30 mouse cellular contexts compared by ENCODE assay signal in the genomic region with DNA sequence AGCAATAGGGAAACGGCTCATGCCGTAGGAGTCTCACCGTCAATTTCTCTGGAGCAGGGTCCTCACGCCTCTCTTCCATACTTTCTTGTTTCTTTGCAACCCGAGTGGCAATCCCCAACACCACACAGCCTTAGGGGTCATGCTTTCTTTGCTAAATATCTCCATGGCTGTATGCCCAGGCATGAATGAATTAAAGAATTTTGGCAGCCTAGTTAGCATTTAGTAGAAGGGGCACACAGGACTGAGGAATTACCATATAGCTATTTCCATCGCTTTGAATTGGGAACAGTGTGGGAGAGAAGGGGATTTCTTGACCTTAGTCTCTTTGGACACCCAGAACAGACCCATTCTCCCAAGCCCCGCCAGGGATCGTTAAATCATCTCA.
A peak's percentile ranks its signal among the peaks of the same experiment; 100 is the strongest.
DNase-seq lines count a peak whose midpoint lies in the region; ATAC-seq and TF ChIP-seq lines count a peak whose summit lies in the region.
"Had no signal": no experiment of that assay in that cellular context is flagged by ENCODE, and none has a peak within 500 bp of the region (broad histone marks: within the 10 kb centered on the region; RNA-seq: fewer than 3 reads in every experiment).

No protein-coding gene starts in this region.

- no peak for TF ChIP-seq CTCF in hindbrain, postnatal 0 days (IDR thresholded peaks at IDR 0.05; ENCODE audit: low read depth)

- ATAC-seq in hindbrain, postnatal 0 days: no peak
- ATAC-seq in hindbrain, embryonic 14.5 days (ENCODE audit: low FRiP score): no peak
- ATAC-seq in midbrain, embryonic 14.5 days (ENCODE audit: low FRiP score, low TSS enrichment): no peak
- ATAC-seq in midbrain, embryonic 11.5 days (ENCODE audit: low FRiP score): no peak
- ATAC-seq: hindbrain, embryonic 16.5 days; intestine, embryonic 15.5 days had no signal

- H3K27me3 ChIP-seq in hindbrain, postnatal 0 days (ENCODE audit: insufficient read depth, low read length): no peaks in the 10 kb centered on the region
- H3K27me3 ChIP-seq in hindbrain, embryonic 14.5 days (ENCODE audit: control insufficient read depth, insufficient read depth, low read length): no peaks in the 10 kb centered on the region
- H3K27me3 ChIP-seq in midbrain, embryonic 14.5 days (ENCODE audit: control insufficient read depth, insufficient read depth, low read length): no peaks in the 10 kb centered on the region
- H3K27me3 ChIP-seq in midbrain, embryonic 11.5 days (ENCODE audit: control insufficient read depth, insufficient read depth, low read length): no peaks in the 10 kb centered on the region
- H3K27me3 ChIP-seq in embryonic facial prominence, embryonic 10.5 days (replicated peaks; ENCODE audit: low read depth, poor library complexity, severe bottlenecking): no peaks in the 10 kb centered on the region
- H3K27me3 ChIP-seq: forebrain, embryonic 12.5 days; heart, embryonic 12.5 days; intestine, embryonic 15.5 days; neural tube, embryonic 15.5 days had no signal

- no peaks in the 10 kb centered on the region for H3K9me3 ChIP-seq in hindbrain, postnatal 0 days (ENCODE audit: low read length)
- no peaks in the 10 kb centered on the region for H3K9me3 ChIP-seq in hindbrain, embryonic 14.5 days (ENCODE audit: control insufficient read depth, low read length)
- H3K9me3 ChIP-seq in midbrain, embryonic 14.5 days (ENCODE audit: control insufficient read depth, low read length): no peaks in the 10 kb centered on the region
- no peaks in the 10 kb centered on the region for H3K9me3 ChIP-seq in midbrain, embryonic 11.5 days (ENCODE audit: control insufficient read depth, low read length)
- H3K9me3 ChIP-seq in embryonic facial prominence, embryonic 10.5 days: no peaks in the 10 kb centered on the region
- H3K9me3 ChIP-seq: embryonic facial prominence, embryonic 12.5 days; forebrain, embryonic 12.5 days; heart, embryonic 12.5 days; intestine, embryonic 15.5 days; neural tube, embryonic 15.5 days had no signal

- H3K4me1 ChIP-seq in hindbrain, postnatal 0 days (ENCODE audit: insufficient read depth, low read length): no peaks in the 10 kb centered on the region
- 0 out of 2 replicates have a peak, but pooled peaks cover 13% of the 10 kb centered on the region for H3K4me1 ChIP-seq in hindbrain, embryonic 14.5 days (replicated peaks; ENCODE audit: control insufficient read depth, insufficient read depth, low read length)
- 0 out of 2 replicates have a peak, but pooled peaks cover 6% of the 10 kb centered on the region for H3K4me1 ChIP-seq in midbrain, embryonic 14.5 days (ENCODE audit: control insufficient read depth, insufficient read depth, low read length)
- peaks cover 9% of the 10 kb centered on the region; the same call in 1 of the 2 replicates for H3K4me1 ChIP-seq in midbrain, embryonic 11.5 days (ENCODE audit: control insufficient read depth, insufficient read depth, low read length)
- peaks cover 42% of the 10 kb centered on the region for H3K4me1 ChIP-seq in embryonic facial prominence, embryonic 10.5 days
- H3K4me1 ChIP-seq: heart, embryonic 12.5 days; intestine, embryonic 15.5 days had no signal

- H3K4me3 ChIP-seq in hindbrain, postnatal 0 days (ENCODE audit: low read length): no peak overlapping the region
- H3K4me3 ChIP-seq in hindbrain, embryonic 14.5 days (replicated peaks; ENCODE audit: low read length): no peak overlapping the region
- no peak overlapping the region for H3K4me3 ChIP-seq in midbrain, embryonic 14.5 days (replicated peaks; ENCODE audit: low read depth, low read length)
- H3K4me3 ChIP-seq in midbrain, embryonic 11.5 days (ENCODE audit: low read depth, low read length): no peak overlapping the region
- no peak overlapping the region for H3K4me3 ChIP-seq in embryonic facial prominence, embryonic 10.5 days
- H3K4me3 ChIP-seq: embryonic facial prominence, embryonic 12.5 days; forebrain, embryonic 12.5 days; gastrocnemius, adult 2 months; heart, adult 2 months; heart, embryonic 12.5 days; intestine, embryonic 15.5 days; neural tube, embryonic 15.5 days had no signal

- peak; percentile 24 for DNase-seq in hindbrain, postnatal 0 days (ENCODE audit: low spot score)
- DNase-seq in hindbrain, embryonic 14.5 days (ENCODE audit: low spot score): no peak
- peak; percentile 13 for DNase-seq in midbrain, embryonic 14.5 days
- DNase-seq in midbrain, embryonic 11.5 days (ENCODE audit: low spot score, missing footprints): no peak
- no peak for DNase-seq in embryonic facial prominence, embryonic 10.5 days (ENCODE audit: low spot score)
- DNase-seq in right cerebral cortex, postnatal 4 days: no peak
- no peak for DNase-seq in embryo, embryonic 10.5 days (ENCODE audit: low spot score)
- DNase-seq: adrenal gland, adult 8-10 months; B cell, adult 2 months; cerebellum, adult 8-10 months; cerebellum, postnatal 25 days; gastrocnemius, adult 2 months; heart, postnatal 4 days; layer of hippocampus, postnatal 36 days; left cerebral cortex, postnatal 4 days; liver; lung, adult 2 months; lung, postnatal 10 days; retina, postnatal 1 day; right cerebral cortex, postnatal 14 days; thymus, postnatal 25 days had no signal

- H3K27ac ChIP-seq in hindbrain, postnatal 0 days: no peak overlapping the region
- H3K27ac ChIP-seq in hindbrain, embryonic 14.5 days: no peak overlapping the region
- H3K27ac ChIP-seq in midbrain, embryonic 14.5 days (replicated peaks; ENCODE audit: low read depth, low read length): no peak overlapping the region
- H3K27ac ChIP-seq in midbrain, embryonic 11.5 days (ENCODE audit: low read depth, low read length): no peak overlapping the region
- H3K27ac ChIP-seq in embryonic facial prominence, embryonic 10.5 days (replicated peaks): peak overlapping the region; percentile 57
- H3K27ac ChIP-seq: embryonic facial prominence, embryonic 12.5 days; forebrain, embryonic 12.5 days; heart, adult 2 months; intestine, embryonic 15.5 days; kidney, postnatal 0 days; liver, embryonic 14.5 days; neural tube, embryonic 15.5 days had no signal

- no peak overlapping the region for H3K9ac ChIP-seq in hindbrain, postnatal 0 days (replicated peaks; ENCODE audit: low read length)
- H3K9ac ChIP-seq in hindbrain, embryonic 14.5 days: no peak overlapping the region
- H3K9ac ChIP-seq in midbrain, embryonic 14.5 days (replicated peaks; ENCODE audit: low read length): no peak overlapping the region
- H3K9ac ChIP-seq in midbrain, embryonic 11.5 days (ENCODE audit: low read length): no peak overlapping the region
- H3K9ac ChIP-seq: embryonic facial prominence, embryonic 12.5 days; forebrain, embryonic 12.5 days; heart, embryonic 12.5 days; intestine, embryonic 15.5 days; liver, embryonic 14.5 days; neural tube, embryonic 15.5 days had no signal

- H3K36me3 ChIP-seq in hindbrain, postnatal 0 days (ENCODE audit: insufficient read depth, low read length): no peaks in the 10 kb centered on the region
- H3K36me3 ChIP-seq in hindbrain, embryonic 14.5 days (replicated peaks; ENCODE audit: control insufficient read depth, insufficient read depth): no peaks in the 10 kb centered on the region
- no peaks in the 10 kb centered on the region for H3K36me3 ChIP-seq in midbrain, embryonic 14.5 days (ENCODE audit: control insufficient read depth, insufficient read depth, low read length)
- H3K36me3 ChIP-seq in midbrain, embryonic 11.5 days (ENCODE audit: control insufficient read depth, insufficient read depth, low read length): no peaks in the 10 kb centered on the region
- H3K36me3 ChIP-seq in embryonic facial prominence, embryonic 10.5 days (replicated peaks): no peaks in the 10 kb centered on the region
- H3K36me3 ChIP-seq: embryonic facial prominence, embryonic 12.5 days; forebrain, embryonic 12.5 days; heart, embryonic 12.5 days; intestine, embryonic 15.5 days; neural tube, embryonic 15.5 days had no signal

- WGBS in hindbrain, postnatal 0 days: 40% methylated on average over 8 of the region's 8 CpGs
- WGBS in hindbrain, embryonic 14.5 days: 45% methylated on average over 8 of the region's 8 CpGs
- WGBS in midbrain, embryonic 14.5 days: 37% methylated on average over 8 of the region's 8 CpGs
- WGBS in midbrain, embryonic 11.5 days: 46% methylated on average over 8 of the region's 8 CpGs
- WGBS in embryonic facial prominence, embryonic 10.5 days: 36% methylated on average over 8 of the region's 8 CpGs

- H3K4me2 ChIP-seq in hindbrain, postnatal 0 days (ENCODE audit: low read depth, low read length): no peak overlapping the region
- H3K4me2 ChIP-seq in hindbrain, embryonic 14.5 days (replicated peaks): no peak overlapping the region
- H3K4me2 ChIP-seq in midbrain, embryonic 14.5 days (ENCODE audit: low read length): no peak overlapping the region
- no peak overlapping the region for H3K4me2 ChIP-seq in midbrain, embryonic 11.5 days
- H3K4me2 ChIP-seq: embryonic facial prominence, embryonic 12.5 days; forebrain, embryonic 12.5 days; heart, embryonic 12.5 days; intestine, embryonic 15.5 days; neural tube, embryonic 15.5 days had no signal

Comparison
In these comparisons a context has a peak if more than half of its experiments do, and no peak if none do; other contexts are left out.
1. DNase-seq: peak in hindbrain, postnatal 0 days (single experiment) and midbrain, embryonic 14.5 days (single experiment); none in hindbrain, embryonic 14.5 days (single experiment), midbrain, embryonic 11.5 days (single experiment), embryonic facial prominence, embryonic 10.5 days (single experiment), right cerebral cortex, postnatal 4 days (single experiment) and embryo, embryonic 10.5 days (single experiment).